Mouse (Mus musculus) erythroblast, embryonic 14.5 days (primary cell): Measurements from ENCODE around the gene Mmgt2.

Experiments
- GATA1 ChIP-seq: IDR thresholded peaks from 2 replicates; pipeline ENCODE4 v1.6.1; 2012; ENCODE audit warnings: low read length, inconsistent platforms, mixed read lengths
- TAL1 ChIP-seq: IDR thresholded peaks from 3 replicates; pipeline ENCODE4 v1.6.1; 2012; ENCODE audit warnings: low read length, inconsistent platforms, mixed read lengths

- TF ChIP-seq GATA1: no peak
- no peak for TF ChIP-seq TAL1
Measured at GRCm38 (mm10) chr11:62679954-62680353, 31.5 kb downstream of the Mmgt2 start.
